Mouse (Mus musculus): ENCODE data around the gene Eppin.
"Not testable (repeated sequence)": the region's sequence is repeated elsewhere in the genome, so short reads cannot be mapped to it uniquely, and the experiment has no call there.

The Eppin gene

GRCm38 (mm10) chr2:164593494-164593893 is at the start of gene Eppin:
Eppin (minus strand) TSS chr2:164593594.
- no peak for DNase-seq

GRCm38 (mm10) chr2:164641881-164642673 is 48.7 kb upstream of the Eppin start:
- no peak for DNase-seq

GRCm38 (mm10) chr2:164641129-164641528 is 47.7 kb upstream of the Eppin start:
- DNase-seq, result no peak

GRCm38 (mm10) chr2:164638696-164639095 is 45.3 kb upstream of the Eppin start, which contains the start of gene Wfdc16:
Wfdc16 (minus strand) TSS chr2:164638796.
- DNase-seq, result no peak

DNA sequence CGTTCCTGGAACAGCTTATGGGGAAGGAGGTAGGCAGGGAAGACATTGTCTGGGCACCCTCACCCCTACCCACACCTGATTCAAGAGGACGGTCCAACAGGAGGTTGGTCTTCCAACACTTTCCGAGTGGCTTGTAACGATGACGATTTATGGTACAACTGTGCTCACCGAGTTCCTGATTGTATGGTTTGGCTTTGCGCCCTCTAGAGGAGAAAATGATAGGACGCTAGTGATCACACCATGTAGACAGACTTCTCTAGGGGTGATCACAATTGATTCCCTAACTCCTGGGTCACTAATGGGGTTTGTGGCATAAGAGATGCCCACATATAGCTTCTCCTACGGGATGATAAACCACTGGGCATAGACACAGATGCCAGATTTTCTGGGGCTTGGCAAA is 41.9 kb upstream of the Eppin start:
- no peak for DNase-seq

DNA sequence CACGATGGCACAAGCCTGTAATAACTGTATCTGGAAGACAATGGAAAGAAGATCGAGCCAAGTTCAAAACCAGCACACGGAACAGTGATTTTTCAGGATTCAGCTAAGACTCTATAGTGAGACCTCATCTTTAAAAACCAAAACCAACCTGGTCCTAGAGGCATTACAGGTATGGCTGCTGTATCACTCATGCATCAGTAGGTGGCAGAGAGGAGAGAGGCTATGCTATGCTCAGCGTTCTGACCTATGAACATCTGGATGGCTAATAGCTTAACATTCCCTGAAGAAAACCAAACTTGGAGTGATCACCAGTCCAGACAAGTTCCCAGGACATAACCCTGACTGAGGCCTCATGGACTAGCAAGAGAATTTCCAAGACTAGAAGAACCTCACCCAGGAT is 28.4 kb upstream of the Eppin start:
- no peak for DNase-seq

- DNase-seq, result no peak
Observed at GRCm38 (mm10) chr2:164619050-164619449, 25.7 kb upstream of the Eppin start.

- no peak for DNase-seq
Observed at GRCm38 (mm10) chr2:164615386-164615785, 22.0 kb upstream of the Eppin start.

DNA sequence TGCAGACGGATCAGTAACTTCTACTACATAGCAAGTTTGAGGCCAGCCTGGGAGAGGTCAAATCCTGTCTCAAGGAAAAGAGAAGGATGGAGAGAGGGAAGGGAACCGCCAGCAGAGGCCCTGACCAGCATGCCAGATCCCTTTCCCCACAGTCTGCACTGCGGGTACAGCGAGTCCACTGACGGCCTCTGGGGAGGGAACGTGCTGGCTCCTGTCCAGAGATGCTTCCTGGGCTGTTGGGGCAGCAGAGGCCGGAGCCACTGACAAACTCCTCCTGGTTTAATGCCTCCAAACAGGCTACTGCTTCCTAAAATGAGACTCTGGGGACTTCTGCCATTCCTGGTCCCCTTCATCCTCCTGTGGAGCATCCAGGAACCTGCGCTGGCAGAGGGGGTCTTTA is 20.1 kb upstream of the Eppin start, which contains the start of the genes Wfdc6b and Wfdc8:
Gene Wfdc6b, plus strand, starts transcription at position 52 of the 400 bp plus-strand sequence.
Gene Wfdc8, minus strand, starts transcription at position 156 of the 400 bp plus-strand sequence.
- not testable (repeated sequence) for DNase-seq

- no peak for DNase-seq
Observed at GRCm38 (mm10) chr2:164608781-164609180, 15.4 kb upstream of the Eppin start.

DNA sequence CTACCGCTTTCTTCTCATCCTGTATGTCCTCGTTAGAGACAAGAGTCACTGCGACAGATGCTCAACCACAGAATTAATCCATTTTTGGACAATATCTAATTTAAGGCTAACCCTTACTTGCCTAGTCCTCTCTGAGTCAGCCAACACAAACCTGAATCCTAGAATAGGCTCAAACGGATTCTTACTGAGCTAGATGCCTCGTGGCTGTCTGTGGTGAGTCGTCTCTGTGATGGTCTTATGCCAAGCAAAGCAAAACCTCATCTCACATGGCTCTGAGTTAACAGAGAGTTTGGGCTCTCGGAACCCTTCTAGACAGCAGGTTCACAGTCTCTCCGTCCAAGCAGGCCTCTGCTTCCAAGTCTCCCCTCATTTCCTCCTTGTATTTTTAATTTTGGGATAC is 11.0 kb upstream of the Eppin start:
- DNase-seq, result no peak

- DNase-seq, result no peak
Observed at GRCm38 (mm10) chr2:164603482-164603881, 10.1 kb upstream of the Eppin start.

DNA sequence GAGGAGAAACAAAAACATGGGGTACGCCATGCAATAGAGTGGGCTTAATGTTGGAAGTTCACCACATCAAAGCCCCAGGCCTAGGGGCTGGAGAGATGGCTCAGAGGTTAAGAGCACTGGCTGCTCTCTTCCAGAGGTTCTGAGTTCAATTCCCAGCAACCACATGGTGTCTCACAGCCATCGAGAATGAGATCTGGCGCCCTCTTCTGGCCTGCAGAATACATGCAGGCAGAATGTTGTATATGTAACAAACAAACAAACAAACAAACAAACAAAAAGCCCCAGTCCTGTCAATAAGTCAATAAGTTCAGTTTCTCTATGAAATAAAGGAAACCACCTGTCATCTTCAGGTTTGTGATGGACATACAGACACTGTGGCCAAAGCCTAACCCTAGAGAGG is 6.8 kb upstream of the Eppin start:
- DNase-seq, result no peak

- DNase-seq, result no peak
Observed at GRCm38 (mm10) chr2:164592014-164592413, 1.4 kb downstream of the Eppin start.

GRCm38 (mm10) chr2:164585025-164585725 is 8.2 kb downstream of the Eppin start, which contains the start of gene Wfdc6a:
Wfdc6a (minus strand) TSS chr2:164585447.
- not testable (repeated sequence) for DNase-seq

DNA sequence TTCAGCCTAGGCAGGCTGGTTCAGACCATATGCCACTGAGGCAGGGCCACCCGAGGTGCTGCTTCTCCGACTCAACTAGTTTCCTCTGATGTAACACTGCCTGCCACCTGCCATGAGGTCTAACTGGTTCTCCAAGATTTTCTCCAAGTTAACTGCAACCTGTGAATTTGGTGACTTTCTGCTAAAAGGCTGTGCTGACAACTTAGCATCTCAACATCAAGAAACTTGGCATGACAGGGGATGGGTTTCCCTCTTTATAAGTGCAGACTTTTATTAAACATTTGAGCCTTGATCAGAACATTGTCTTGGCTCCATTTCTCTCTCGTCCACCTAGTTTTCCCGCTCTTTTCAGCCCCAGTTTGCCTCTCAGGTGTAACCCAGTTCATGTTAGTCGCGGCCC is 20.0 kb downstream of the Eppin start, which contains the start of gene Spint3:
Gene Spint3, minus strand, starts transcription at position 101 of the 400 bp plus-strand sequence.
- not testable (repeated sequence) for DNase-seq

- no peak for DNase-seq
Observed at GRCm38 (mm10) chr2:164567460-164567859, 25.9 kb downstream of the Eppin start.

DNA sequence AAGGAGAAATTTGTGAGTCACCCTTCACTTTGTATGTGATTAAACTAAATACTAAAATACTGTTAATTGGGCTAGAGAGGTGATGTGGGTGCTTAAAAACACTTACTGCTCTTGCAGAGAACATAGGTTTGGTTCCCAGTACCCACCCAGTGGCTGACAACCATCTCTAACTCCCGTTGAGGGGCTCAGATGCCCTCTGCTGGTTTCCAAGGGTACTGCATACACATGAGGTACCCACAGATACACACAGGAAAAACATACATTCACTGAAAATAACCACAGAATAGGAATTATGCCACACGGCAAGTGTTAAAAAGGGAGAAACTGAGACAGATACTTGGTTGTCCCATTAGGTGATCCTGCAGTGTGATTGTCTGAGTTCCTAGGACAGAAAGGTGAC is 26.4 kb downstream of the Eppin start:
- DNase-seq, result no peak

- no peak for DNase-seq
Observed at GRCm38 (mm10) chr2:164564346-164564745, 29.0 kb downstream of the Eppin start.

- DNase-seq, result no peak
Observed at GRCm38 (mm10) chr2:164563339-164564038, 29.9 kb downstream of the Eppin start.

- no peak for DNase-seq
Observed at GRCm38 (mm10) chr2:164562391-164563188, 30.8 kb downstream of the Eppin start, which contains the start of gene Wfdc2. Wfdc2 (plus strand) TSS chr2:164562413.

- DNase-seq, result no peak
Observed at GRCm38 (mm10) chr2:164560106-164560505, 33.3 kb downstream of the Eppin start.

Data from cerebellum, adult 9-11 months (tissue).